Mouse (Mus musculus): ENCODE data around the gene Fcho2. TPM values are rescaled to one million over a fixed set of nuclear protein-coding genes. Genes with fewer than 3 reads are reported as not detected.

Fcho2 gene
- polyA plus RNA-seq, 1 experiment from 2014 or later = 24.7 TPM

DNA sequence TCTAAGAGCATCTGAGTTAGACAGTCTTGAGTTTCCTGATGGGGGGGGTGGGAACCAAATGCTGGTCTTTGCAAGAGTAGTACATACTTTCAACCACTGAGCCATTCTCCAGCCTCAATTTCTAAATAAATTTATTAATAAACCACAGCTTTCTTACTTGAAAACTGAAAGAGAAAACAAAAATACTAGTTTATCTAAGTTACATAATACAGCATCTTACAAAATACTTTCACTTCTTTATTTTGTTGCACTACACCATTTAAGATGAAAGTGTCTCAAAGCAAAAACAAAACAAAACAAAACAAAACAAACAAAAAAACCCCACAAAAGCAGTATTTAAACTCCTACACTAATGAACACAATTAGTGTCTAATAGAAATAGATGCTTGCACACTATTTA lies 53.5 kb downstream of the Fcho2 start:
- Histone ChIP-seq H3K4me2 (replicated peaks; ENCODE audit: low read depth) (no peak overlapping the region), H3K27ac (ENCODE audit: low read depth, low read length) (no peak overlapping the region), H3K36me3 (ENCODE audit: control insufficient read depth, insufficient read depth) (peaks cover 18% of the 10 kb centered on the region), H3K27me3 (replicated peaks; ENCODE audit: control insufficient read depth, insufficient read depth, low read length) (no peaks in the 10 kb centered on the region), H3K4me3 (ENCODE audit: low read depth, low read length) (no peak overlapping the region), H3K4me1 (replicated peaks; ENCODE audit: control insufficient read depth, insufficient read depth, low read length) (no peaks in the 10 kb centered on the region), H3K9me3 (ENCODE audit: control insufficient read depth) (no peaks in the 10 kb centered on the region), H3K9ac (ENCODE audit: low read depth, low read length) (no peak overlapping the region)
- no peak for TF ChIP-seq CTCF (IDR thresholded peaks at IDR 0.05; ENCODE audit: low read depth)
- no peak for ATAC-seq

DNA sequence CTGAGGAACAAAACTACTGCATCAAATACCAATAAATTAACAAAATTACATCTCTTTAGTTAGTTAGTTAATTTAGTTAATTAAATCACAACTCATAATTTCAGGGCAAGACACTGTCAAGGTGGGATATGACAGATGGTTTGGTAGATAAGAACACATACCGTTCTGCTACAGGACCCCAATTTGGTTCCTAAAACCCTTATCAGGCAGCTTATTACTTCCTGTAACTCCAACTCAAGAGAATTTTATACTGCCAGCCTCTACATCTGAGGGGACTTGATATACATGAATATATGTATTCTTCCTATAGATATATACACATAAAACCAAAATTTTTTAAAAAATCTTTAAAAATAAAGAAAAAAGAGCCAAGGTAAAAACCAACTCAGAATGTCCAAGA lies 59.4 kb downstream of the Fcho2 start:
- Histone ChIP-seq H3K27me3 (replicated peaks; ENCODE audit: control insufficient read depth, insufficient read depth, low read length) (no peaks in the 10 kb centered on the region), H3K36me3 (ENCODE audit: control insufficient read depth, insufficient read depth) (peaks cover 13% of the 10 kb centered on the region; the same call in 1 of the 2 replicates), H3K9ac (ENCODE audit: low read depth, low read length) (no peak overlapping the region), H3K4me1 (replicated peaks; ENCODE audit: control insufficient read depth, insufficient read depth, low read length) (no peaks in the 10 kb centered on the region), H3K4me3 (ENCODE audit: low read depth, low read length) (no peak overlapping the region), H3K27ac (ENCODE audit: low read depth, low read length) (no peak overlapping the region), H3K9me3 (ENCODE audit: control insufficient read depth) (no peaks in the 10 kb centered on the region), H3K4me2 (replicated peaks; ENCODE audit: low read depth) (no peak overlapping the region)
- no peak for ATAC-seq
- 67% methylated on average over 1 of the region's 1 CpGs for WGBS
- TF ChIP-seq CTCF (IDR thresholded peaks at IDR 0.05; ENCODE audit: low read depth) = no peak

DNA sequence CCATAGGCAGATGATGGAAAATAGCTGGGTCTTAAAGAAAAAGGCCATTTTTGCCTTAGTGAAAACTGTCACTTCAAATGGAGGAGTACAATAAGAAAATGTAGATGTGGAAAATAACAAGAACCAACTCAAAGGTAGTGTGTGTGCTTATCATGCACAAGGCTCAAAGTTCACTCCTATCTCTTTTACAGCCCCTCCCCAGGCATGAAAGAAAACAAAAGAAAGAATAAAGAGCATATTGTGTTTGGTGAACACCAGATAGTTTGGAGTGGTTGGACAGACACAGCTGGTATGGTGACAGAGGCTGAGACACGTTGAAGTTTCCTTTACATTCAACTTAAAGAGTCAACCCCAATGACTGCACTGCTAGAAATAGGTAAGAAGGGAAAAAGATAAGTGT lies 70.6 kb downstream of the Fcho2 start:
- Histone ChIP-seq H3K4me3 (ENCODE audit: low read depth, low read length) (no peak overlapping the region), H3K27me3 (replicated peaks; ENCODE audit: control insufficient read depth, insufficient read depth, low read length) (no peaks in the 10 kb centered on the region), H3K9ac (ENCODE audit: low read depth, low read length) (no peak overlapping the region), H3K4me1 (replicated peaks; ENCODE audit: control insufficient read depth, insufficient read depth, low read length) (no peaks in the 10 kb centered on the region), H3K4me2 (replicated peaks; ENCODE audit: low read depth) (no peak overlapping the region), H3K36me3 (ENCODE audit: control insufficient read depth, insufficient read depth) (peaks cover 28% of the 10 kb centered on the region), H3K27ac (ENCODE audit: low read depth, low read length) (0 out of 2 replicates have a peak overlapping the region, but pooled peaks have one; percentile 22), H3K9me3 (ENCODE audit: control insufficient read depth) (no peaks in the 10 kb centered on the region)
- no peak for TF ChIP-seq CTCF (IDR thresholded peaks at IDR 0.05; ENCODE audit: low read depth)
- ATAC-seq = peak; percentile 93
- WGBS = 40% methylated on average over 1 of the region's 1 CpGs

DNA sequence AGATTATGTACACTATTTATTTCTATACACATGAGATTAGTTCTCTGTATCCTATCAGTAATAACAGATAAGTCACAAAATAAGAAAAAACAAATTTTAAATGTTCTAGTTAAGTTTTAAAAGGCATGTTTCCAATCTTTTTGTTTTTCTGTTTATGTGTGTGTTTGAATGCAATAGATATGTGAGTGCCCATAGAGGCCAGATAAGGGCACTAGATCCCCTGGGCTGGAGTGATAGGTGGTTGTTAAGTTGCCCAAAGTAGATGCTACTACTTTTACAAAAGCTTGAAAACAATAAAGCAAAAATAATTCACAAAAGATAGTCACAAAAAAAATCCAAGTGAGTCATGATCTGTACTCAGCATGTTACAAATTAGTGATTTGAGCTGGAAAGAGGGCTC lies 71.4 kb downstream of the Fcho2 start:
- Histone ChIP-seq H3K27ac (ENCODE audit: low read depth, low read length) (peak overlapping the region; percentile 15; the same call in 1 of the 2 replicates), H3K4me1 (replicated peaks; ENCODE audit: control insufficient read depth, insufficient read depth, low read length) (no peaks in the 10 kb centered on the region), H3K4me3 (ENCODE audit: low read depth, low read length) (no peak overlapping the region), H3K27me3 (replicated peaks; ENCODE audit: control insufficient read depth, insufficient read depth, low read length) (no peaks in the 10 kb centered on the region), H3K4me2 (replicated peaks; ENCODE audit: low read depth) (no peak overlapping the region), H3K36me3 (ENCODE audit: control insufficient read depth, insufficient read depth) (peaks cover 26% of the 10 kb centered on the region), H3K9me3 (ENCODE audit: control insufficient read depth) (no peaks in the 10 kb centered on the region), H3K9ac (ENCODE audit: low read depth, low read length) (no peak overlapping the region)
- ATAC-seq = no peak
- no peak for TF ChIP-seq CTCF (IDR thresholded peaks at IDR 0.05; ENCODE audit: low read depth)

DNA sequence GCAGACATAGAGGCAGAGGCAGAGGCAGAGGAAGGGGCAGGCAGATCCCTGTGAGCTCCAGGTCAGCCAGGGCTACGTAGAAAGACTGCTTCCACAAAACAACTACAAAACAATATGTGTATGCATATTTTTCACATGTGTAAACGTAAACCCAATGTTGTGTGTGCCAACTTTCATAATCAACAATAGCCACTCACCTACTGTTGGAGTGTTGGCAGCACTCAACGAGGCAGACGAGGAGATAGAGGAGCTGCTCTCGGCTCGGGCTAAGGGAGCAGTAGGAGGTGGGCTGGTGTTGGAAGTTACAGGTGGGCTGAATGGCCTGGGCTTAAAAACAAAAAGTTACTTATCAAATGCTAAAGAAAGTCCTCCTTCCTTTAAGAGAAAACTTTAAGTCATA lies 72.0 kb downstream of the Fcho2 start:
- no peak for ATAC-seq
- Histone ChIP-seq H3K36me3 (ENCODE audit: control insufficient read depth, insufficient read depth) (peaks cover 26% of the 10 kb centered on the region), H3K4me2 (replicated peaks; ENCODE audit: low read depth) (no peak overlapping the region), H3K27me3 (replicated peaks; ENCODE audit: control insufficient read depth, insufficient read depth, low read length) (no peaks in the 10 kb centered on the region), H3K9ac (ENCODE audit: low read depth, low read length) (no peak overlapping the region), H3K4me3 (ENCODE audit: low read depth, low read length) (no peak overlapping the region), H3K9me3 (ENCODE audit: control insufficient read depth) (no peaks in the 10 kb centered on the region), H3K4me1 (replicated peaks; ENCODE audit: control insufficient read depth, insufficient read depth, low read length) (no peaks in the 10 kb centered on the region), H3K27ac (ENCODE audit: low read depth, low read length) (no peak overlapping the region)
- TF ChIP-seq CTCF (IDR thresholded peaks at IDR 0.05; ENCODE audit: low read depth) = no peak
- WGBS = 88% methylated on average over 6 of the region's 6 CpGs

DNA sequence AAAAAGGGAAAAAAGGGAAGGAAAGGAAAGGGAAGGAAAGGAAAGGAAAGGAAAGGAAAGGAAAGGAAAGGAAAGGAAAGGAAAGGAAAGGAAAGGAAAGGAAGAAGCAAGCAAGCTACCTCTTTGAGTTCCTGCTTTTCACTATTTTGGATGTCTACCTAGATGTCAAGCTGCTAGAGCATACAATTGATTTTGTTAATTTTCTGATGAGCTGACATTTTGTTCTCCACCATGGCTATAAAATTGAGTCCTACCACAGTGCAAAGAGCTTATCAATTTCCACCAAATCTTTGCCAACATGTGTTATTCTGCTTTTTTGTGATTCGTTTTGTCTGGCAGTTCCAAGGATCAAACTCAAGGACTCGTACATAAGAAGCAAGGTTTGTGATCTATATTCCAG lies 77.0 kb downstream of the Fcho2 start:
- Histone ChIP-seq H3K27me3 (replicated peaks; ENCODE audit: control insufficient read depth, insufficient read depth, low read length) (no peaks in the 10 kb centered on the region), H3K36me3 (ENCODE audit: control insufficient read depth, insufficient read depth) (peaks cover 24% of the 10 kb centered on the region), H3K4me3 (ENCODE audit: low read depth, low read length) (no peak overlapping the region), H3K27ac (ENCODE audit: low read depth, low read length) (no peak overlapping the region), H3K4me1 (replicated peaks; ENCODE audit: control insufficient read depth, insufficient read depth, low read length) (no peaks in the 10 kb centered on the region), H3K9me3 (ENCODE audit: control insufficient read depth) (no peaks in the 10 kb centered on the region), H3K9ac (ENCODE audit: low read depth, low read length) (no peak overlapping the region), H3K4me2 (replicated peaks; ENCODE audit: low read depth) (no peak overlapping the region)
- no peak for TF ChIP-seq CTCF (IDR thresholded peaks at IDR 0.05; ENCODE audit: low read depth)
- no peak for ATAC-seq
- WGBS = 96% methylated on average over 2 of the region's 2 CpGs

DNA sequence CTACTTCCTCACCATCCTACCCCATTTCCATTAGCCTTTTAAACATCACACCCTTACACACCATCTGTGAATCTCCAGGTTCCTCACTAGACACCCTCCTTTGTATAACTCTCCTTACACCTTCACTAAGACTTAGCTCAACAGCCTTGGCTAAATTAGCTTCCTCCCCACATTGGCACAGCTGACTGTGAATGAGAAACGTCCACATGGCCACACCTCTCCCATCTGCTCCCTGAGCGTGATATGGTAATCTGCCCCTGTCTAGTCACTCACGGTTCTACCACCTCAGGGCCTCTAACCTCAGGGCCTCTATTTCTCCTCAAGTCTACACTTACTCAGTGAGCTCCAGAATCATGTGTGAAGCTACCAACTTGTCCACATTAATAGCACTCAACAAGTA lies 82.0 kb downstream of the Fcho2 start:
- no peak overlapping the region for H3K9ac ChIP-seq (ENCODE audit: low read depth, low read length)
- WGBS = 34% methylated on average over 3 of the region's 3 CpGs
- no peak overlapping the region for H3K4me2 ChIP-seq (replicated peaks; ENCODE audit: low read depth)
- no peaks in the 10 kb centered on the region for H3K27me3 ChIP-seq (replicated peaks; ENCODE audit: control insufficient read depth, insufficient read depth, low read length)
- H3K9me3 ChIP-seq (ENCODE audit: control insufficient read depth) = no peaks in the 10 kb centered on the region
- peaks cover 42% of the 10 kb centered on the region for H3K36me3 ChIP-seq (ENCODE audit: control insufficient read depth, insufficient read depth)
- no peaks in the 10 kb centered on the region for H3K4me1 ChIP-seq (replicated peaks; ENCODE audit: control insufficient read depth, insufficient read depth, low read length)
- no peak for TF ChIP-seq CTCF (IDR thresholded peaks at IDR 0.05; ENCODE audit: low read depth)
- no peak overlapping the region for H3K27ac ChIP-seq (ENCODE audit: low read depth, low read length)
- H3K4me3 ChIP-seq (ENCODE audit: low read depth, low read length) = no peak overlapping the region
- ATAC-seq = no peak
